Mouse (Mus musculus): Measurements from ENCODE around the gene Hoxa2. TPM values are rescaled to one million over a fixed set of nuclear protein-coding genes. Genes with fewer than 3 reads are reported as not detected.

Hoxa2 gene
- polyA plus RNA-seq, 1 experiment = not detected

DNA sequence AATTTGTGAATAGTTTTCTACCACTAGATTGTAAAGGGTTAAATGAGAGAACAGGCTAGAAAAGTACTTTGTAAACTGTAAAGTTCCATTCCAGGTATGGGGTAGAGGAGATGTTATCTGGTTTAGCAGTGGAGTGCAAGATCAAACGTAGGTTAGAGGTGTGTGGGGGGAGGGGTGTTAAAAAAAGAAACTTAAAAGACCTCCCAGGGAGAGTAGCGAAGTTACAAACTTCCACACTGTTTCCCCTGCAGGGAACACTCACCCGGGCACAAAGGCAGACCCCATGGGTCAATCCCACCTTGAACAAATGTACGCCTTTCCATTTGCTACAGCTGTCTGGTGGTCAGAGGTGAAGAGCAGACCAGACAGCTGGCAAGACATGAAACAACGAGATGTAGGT lies 48.7 kb downstream of the Hoxa2 start:
- TF ChIP-seq POLR2A (IDR thresholded peaks at IDR 0.05; ENCODE audit: borderline replicate concordance, low read depth, low read length) (no peak), CTCF (IDR thresholded peaks at IDR 0.05; ENCODE audit: low read depth, low read length) (no peak)
- Histone ChIP-seq H3K27ac (ENCODE audit: insufficient read depth, low read depth, low read length) (no peak overlapping the region), H3K4me3 (ENCODE audit: insufficient read depth, low read length) (no peak overlapping the region), H3K4me1 (ENCODE audit: control insufficient read depth, insufficient read depth, low read length) (no peaks in the 10 kb centered on the region)

Other genes with a start within 250 kb of the Hoxa2 start
- 253 and 257 TPM in 2 replicates for gene Skap2, start 152.3 kb downstream of the Hoxa2 start, polyA plus RNA-seq (2012; ENCODE audit: insufficient read depth, insufficient read length, missing spikeins)
- gene Hoxa1, start 6.5 kb downstream of the Hoxa2 start, polyA plus RNA-seq (2012; ENCODE audit: insufficient read depth, insufficient read length, missing spikeins) = 1.1 and 2.2 TPM in 2 replicates
- gene 5730596B20Rik, start 12.7 kb upstream of the Hoxa2 start, polyA plus RNA-seq (2012; ENCODE audit: insufficient read depth, insufficient read length, missing spikeins) = not detected in 2 replicates
- gene Hoxa4, start 26.9 kb upstream of the Hoxa2 start, polyA plus RNA-seq (2012; ENCODE audit: insufficient read depth, insufficient read length, missing spikeins) = 1.0 and 1.2 TPM in 2 replicates
- not detected in 2 replicates for gene Hoxa5, start 39.8 kb upstream of the Hoxa2 start, polyA plus RNA-seq (2012; ENCODE audit: insufficient read depth, insufficient read length, missing spikeins)
- not detected in 2 replicates for gene Hoxa6, start 43.9 kb upstream of the Hoxa2 start, polyA plus RNA-seq (2012; ENCODE audit: insufficient read depth, insufficient read length, missing spikeins)
- not detected in 2 replicates for gene Hoxa3, start 48.5 kb upstream of the Hoxa2 start, polyA plus RNA-seq (2012; ENCODE audit: insufficient read depth, insufficient read length, missing spikeins)
- gene Gm28308, start 48.5 kb upstream of the Hoxa2 start, polyA plus RNA-seq (2012; ENCODE audit: insufficient read depth, insufficient read length, missing spikeins) = not detected in 2 replicates
- not detected in 2 replicates for gene Hoxa7, start 57.0 kb upstream of the Hoxa2 start, polyA plus RNA-seq (2012; ENCODE audit: insufficient read depth, insufficient read length, missing spikeins)
- gene Hoxa9, start 66.3 kb upstream of the Hoxa2 start, polyA plus RNA-seq (2012; ENCODE audit: insufficient read depth, insufficient read length, missing spikeins) = not detected in 2 replicates
- 0.54 TPM in 1 of 2 replicates, not detected in the other for gene Hoxa10, start 76.0 kb upstream of the Hoxa2 start, polyA plus RNA-seq (2012; ENCODE audit: insufficient read depth, insufficient read length, missing spikeins)
- gene Hoxa11, start 81.0 kb upstream of the Hoxa2 start, polyA plus RNA-seq (2012; ENCODE audit: insufficient read depth, insufficient read length, missing spikeins) = 0.25 TPM in 1 of 2 replicates, not detected in the other
- not detected in 2 replicates for gene Hoxa13, start 96.0 kb upstream of the Hoxa2 start, polyA plus RNA-seq (2012; ENCODE audit: insufficient read depth, insufficient read length, missing spikeins)
- gene Evx1, start 148.7 kb upstream of the Hoxa2 start, polyA plus RNA-seq (2012; ENCODE audit: insufficient read depth, insufficient read length, missing spikeins) = not detected in 2 replicates

Data from bone marrow macrophage, adult 2 months (primary cell).